Mouse (Mus musculus) midbrain, embryonic 16.5 days (tissue): ENCODE data around the gene Optc. TPM values are rescaled to one million over a fixed set of nuclear protein-coding genes. Genes with fewer than 3 reads are reported as not detected.

Experiments
- ATAC-seq: fragments of 200-750 bp; cut with Nextera tagmentation; 2 replicates; pipeline ENCODE4 v1.8.0; 2017; ENCODE audit warnings: moderate TSS enrichment
- H3K27ac ChIP-seq: fragments of 300-500 bp; sonication (generic); 2 replicates; pipeline ENCODE4 v1.5.1; 2014; ENCODE audit warnings: mild to moderate bottlenecking, low read length, mixed read lengths
- H3K27me3 ChIP-seq: fragments of 300-500 bp; sonication (generic); 2 replicates; pipeline ENCODE4 v1.6.1; 2014; ENCODE audit warnings: low read depth, low read length, mixed read lengths; ENCODE audit not compliant: control insufficient read depth, insufficient read depth
- H3K36me3 ChIP-seq: fragments of 300-500 bp; sonication (generic); 2 replicates; pipeline ENCODE4 v1.6.1; 2014; ENCODE audit warnings: mild to moderate bottlenecking, low read length, moderate library complexity, mixed read lengths; ENCODE audit not compliant: control insufficient read depth, insufficient read depth
- H3K4me1 ChIP-seq: fragments of 300-500 bp; sonication (generic); 2 replicates; pipeline ENCODE4 v1.6.1; 2014; ENCODE audit warnings: mild to moderate bottlenecking, low read length, mixed read lengths; ENCODE audit not compliant: control insufficient read depth, insufficient read depth
- H3K4me2 ChIP-seq: fragments of 300-500 bp; sonication (generic); 2 replicates; pipeline ENCODE4 v1.6.1; 2014; ENCODE audit warnings: mild to moderate bottlenecking, low read length, mixed read lengths
- H3K4me3 ChIP-seq: fragments of 300-500 bp; sonication (generic); 2 replicates; pipeline ENCODE4 v1.5.1; 2014; ENCODE audit warnings: low read depth, mild to moderate bottlenecking, low read length, moderate library complexity, mixed read lengths
- H3K9ac ChIP-seq: fragments of 300-500 bp; sonication (generic); 2 replicates; pipeline ENCODE4 v1.6.1; 2014; ENCODE audit warnings: low read depth, low read length, mixed read lengths
- H3K9me3 ChIP-seq: fragments of 300-500 bp; sonication (generic); replicated peaks from 2 replicates; pipeline ENCODE4 v1.6.1; 2014; ENCODE audit warnings: mild to moderate bottlenecking, low read length, mixed read lengths; ENCODE audit not compliant: control insufficient read depth, poor library complexity, severe bottlenecking
- WGBS: fragments of 180-500 bp; shearing (Covaris S2); extraction: QIAGEN DNeasy Blood & Tissue Kit; methylation state at CpG from one replicate; pipeline ENCODE4 v1.1.7; 2014; 5-methylcytosine and 5-hydroxymethylcytosine counted together
- polyA plus RNA-seq: library from polyadenylated mRNA; unstranded; fragments of >200 nt; fragmentation: Nextera tagmentation; extraction: Ambion mirVana; gene quantifications from 2 replicates; pipeline ENCODE4 v1.2.1, GENCODE M21; 2015

The Optc gene
- polyA plus RNA-seq, 1 experiment from 2014 or later: 3.7 TPM

DNA sequence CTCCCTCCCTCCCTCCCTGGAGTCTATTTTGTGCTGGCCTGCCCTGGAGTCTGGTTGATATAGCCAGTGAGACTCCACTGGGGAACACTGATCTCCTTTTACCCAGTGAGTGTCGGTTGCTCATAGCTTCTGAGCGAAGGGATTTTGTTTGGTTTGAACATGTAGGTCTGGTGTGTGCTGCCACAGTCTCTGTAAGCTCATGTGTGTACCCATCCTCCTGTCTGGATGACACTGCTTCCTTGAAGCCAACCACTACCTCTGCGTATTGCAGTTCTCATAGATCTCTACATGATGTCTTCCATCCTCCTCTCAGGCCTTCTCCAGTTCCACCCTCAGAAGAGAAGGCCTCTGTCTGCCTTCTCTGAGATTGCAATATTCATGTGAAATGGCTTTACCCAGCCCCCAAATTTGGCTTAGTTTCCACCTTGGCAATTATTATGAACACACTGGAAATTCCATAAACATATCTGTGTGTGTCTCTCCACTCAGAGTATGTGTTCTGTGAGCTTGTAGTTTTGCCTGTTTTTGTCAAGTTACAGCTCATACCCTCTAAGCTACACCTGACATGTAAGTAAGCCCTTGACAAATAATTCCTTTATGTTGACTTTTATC is 32.8 kb upstream of the Optc start:
- WGBS: 76% methylated on average over 3 of the region's 3 CpGs
- no peak for ATAC-seq
- no peak overlapping the region for H3K9ac ChIP-seq
- H3K4me2 ChIP-seq: no peak overlapping the region
- H3K27me3 ChIP-seq: no peaks in the 10 kb centered on the region
- H3K36me3 ChIP-seq: no peaks in the 10 kb centered on the region
- no peaks in the 10 kb centered on the region for H3K9me3 ChIP-seq
- H3K4me3 ChIP-seq: no peak overlapping the region
- H3K4me1 ChIP-seq: no peaks in the 10 kb centered on the region
- no peak overlapping the region for H3K27ac ChIP-seq

DNA sequence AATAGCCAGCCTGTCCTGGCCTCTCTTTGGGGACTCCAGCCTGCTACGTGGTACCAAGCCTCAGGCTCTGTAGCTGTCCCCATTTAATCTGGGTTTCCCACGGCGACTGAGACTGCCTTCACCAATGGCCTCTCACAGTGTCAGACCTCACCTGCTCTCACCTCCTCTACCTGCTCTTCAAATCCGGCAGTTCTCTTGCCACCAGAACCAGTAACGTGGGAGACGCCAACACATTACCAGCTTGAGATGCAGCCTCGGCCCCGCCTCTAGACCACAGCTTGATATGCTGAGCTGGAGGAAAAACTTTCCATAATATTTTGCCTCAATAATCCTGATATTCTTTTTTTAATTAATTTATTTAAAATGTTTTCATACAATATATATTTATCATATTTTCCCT is 31.9 kb upstream of the Optc start:
- Histone ChIP-seq H3K27ac (no peak overlapping the region), H3K9me3 (no peaks in the 10 kb centered on the region), H3K36me3 (no peaks in the 10 kb centered on the region), H3K27me3 (no peaks in the 10 kb centered on the region), H3K4me3 (no peak overlapping the region), H3K4me1 (no peaks in the 10 kb centered on the region), H3K4me2 (no peak overlapping the region), H3K9ac (no peak overlapping the region)
- no peak for ATAC-seq
- 85% methylated on average over 8 of the region's 8 CpGs for WGBS

DNA sequence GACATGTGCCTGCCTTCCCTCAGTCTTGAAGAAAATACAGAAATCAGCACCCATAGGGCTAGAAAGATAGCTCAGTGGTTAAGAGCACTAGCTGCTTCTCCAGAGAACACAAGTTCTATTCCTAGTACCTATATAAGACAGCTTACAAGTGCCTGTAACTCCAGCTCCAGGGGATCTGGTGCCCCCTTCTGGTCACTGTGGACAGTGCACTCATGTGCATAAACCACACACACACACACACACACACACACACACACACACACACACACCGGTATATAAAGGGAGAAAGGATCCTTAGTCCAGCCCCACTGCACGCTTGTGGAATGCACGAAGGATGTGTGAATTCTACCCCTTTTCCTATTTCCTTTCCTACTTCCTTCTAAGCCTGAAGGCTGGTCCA is 28.4 kb upstream of the Optc start:
- H3K4me1 ChIP-seq: no peaks in the 10 kb centered on the region
- no peak overlapping the region for H3K9ac ChIP-seq
- H3K27ac ChIP-seq: no peak overlapping the region
- no peak for ATAC-seq
- no peaks in the 10 kb centered on the region for H3K27me3 ChIP-seq
- 95% methylated on average over 3 of the region's 3 CpGs for WGBS
- H3K9me3 ChIP-seq: no peaks in the 10 kb centered on the region
- H3K4me2 ChIP-seq: no peak overlapping the region
- no peaks in the 10 kb centered on the region for H3K36me3 ChIP-seq
- H3K4me3 ChIP-seq: no peak overlapping the region

DNA sequence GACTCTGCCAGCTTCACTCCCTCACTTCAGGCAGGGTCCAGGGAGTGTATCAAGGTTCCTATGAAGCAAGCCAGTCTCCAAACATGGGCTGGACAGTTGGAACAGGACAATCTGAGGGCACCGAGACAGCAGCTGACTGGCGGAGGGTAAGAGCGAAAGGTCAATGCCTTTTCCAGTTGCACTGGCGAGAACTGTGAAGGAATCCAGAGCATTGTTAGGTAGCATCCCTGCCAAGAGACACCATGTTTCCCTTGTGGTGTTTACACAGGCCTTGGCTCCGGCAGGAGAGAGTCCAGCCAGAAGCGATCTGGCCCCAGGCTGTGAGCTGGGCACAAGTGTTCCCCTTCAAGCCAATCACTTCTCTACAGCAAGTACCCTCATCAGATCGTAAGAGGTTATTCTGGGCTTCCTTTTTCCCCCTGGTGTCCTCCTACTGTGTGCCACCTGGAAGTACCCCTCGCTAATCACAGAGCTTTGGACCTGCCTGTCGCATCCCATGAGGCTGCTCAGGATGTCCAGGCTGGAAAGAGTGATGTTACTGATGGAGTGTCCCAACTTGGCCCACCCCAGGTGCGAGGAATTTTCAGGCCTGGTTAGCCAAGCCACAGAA is 26.7 kb upstream of the Optc start:
- Histone ChIP-seq H3K27me3 (no peaks in the 10 kb centered on the region), H3K36me3 (no peaks in the 10 kb centered on the region), H3K9ac (no peak overlapping the region), H3K4me1 (no peaks in the 10 kb centered on the region), H3K27ac (no peak overlapping the region), H3K4me3 (no peak overlapping the region), H3K4me2 (no peak overlapping the region), H3K9me3 (no peaks in the 10 kb centered on the region)
- 87% methylated on average over 10 of the region's 10 CpGs for WGBS
- no peak for ATAC-seq

DNA sequence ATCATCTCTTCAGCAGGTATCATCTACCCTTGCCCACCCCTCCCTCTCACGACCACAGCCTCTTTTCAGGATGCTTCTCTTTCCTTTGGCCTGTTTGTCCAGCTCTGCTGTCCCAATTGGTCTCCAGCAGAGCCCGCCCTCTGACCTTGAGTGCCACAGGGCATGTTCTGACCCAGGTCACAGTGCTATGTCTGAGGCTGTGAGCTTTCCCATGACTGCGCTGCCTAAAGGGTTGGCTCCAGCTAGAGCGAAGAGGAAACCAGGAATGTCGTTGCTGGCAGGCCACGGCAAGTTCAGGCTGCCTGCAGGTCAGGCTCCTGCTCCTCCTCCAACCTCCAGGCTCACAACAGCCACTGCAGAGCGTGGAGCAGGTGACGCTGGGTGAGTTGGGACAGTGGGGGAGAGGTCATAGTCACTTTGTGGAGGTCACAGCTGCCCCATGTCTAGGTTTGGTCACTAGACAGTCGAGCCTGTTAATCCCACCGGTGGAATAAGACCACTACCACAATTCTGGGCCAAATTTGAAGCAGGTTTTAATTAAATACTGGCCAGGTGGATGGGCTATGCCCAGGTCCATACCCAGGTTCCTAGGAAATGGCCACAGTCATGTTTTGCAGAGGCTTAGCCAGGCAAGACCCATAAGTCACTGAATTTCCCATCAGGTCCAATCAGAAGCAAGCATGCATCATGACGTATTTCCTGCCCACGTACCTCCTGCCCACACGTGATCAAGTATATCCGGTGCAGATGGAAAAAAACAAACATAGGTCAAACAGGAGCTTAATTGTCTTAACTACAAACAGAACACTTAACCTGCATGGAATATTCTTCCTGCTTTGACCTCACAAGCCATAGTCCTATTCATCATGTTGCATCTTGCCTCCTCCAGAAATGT is 25.7 kb upstream of the Optc start:
- Histone ChIP-seq H3K4me3 (no peak overlapping the region), H3K9me3 (no peaks in the 10 kb centered on the region), H3K36me3 (no peaks in the 10 kb centered on the region), H3K9ac (no peak overlapping the region), H3K4me2 (no peak overlapping the region), H3K27me3 (no peaks in the 10 kb centered on the region), H3K27ac (no peak overlapping the region), H3K4me1 (no peaks in the 10 kb centered on the region)
- no peak for ATAC-seq
- WGBS: 77% methylated on average over 14 of the region's 14 CpGs

DNA sequence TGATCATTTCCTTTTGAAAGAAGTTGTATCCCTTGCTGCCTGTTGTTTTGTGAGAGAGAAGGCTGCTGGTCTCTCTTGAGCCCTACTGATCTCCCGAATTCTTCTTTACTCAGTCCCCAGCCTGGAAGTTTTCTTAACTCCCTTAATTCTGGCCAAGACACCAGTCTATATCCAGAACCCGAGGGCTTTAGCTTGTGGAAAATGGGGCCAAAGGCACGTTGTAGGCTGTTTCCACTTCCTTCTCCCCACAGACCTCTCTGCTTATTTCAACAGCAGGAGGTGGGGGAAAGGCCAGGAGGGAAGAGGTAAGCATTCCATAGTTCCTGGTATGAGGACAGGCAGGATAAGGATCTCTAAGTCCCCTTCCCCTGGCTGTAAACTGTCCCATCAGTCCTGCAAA is 22.2 kb upstream of the Optc start:
- Histone ChIP-seq H3K4me2 (no peak overlapping the region), H3K36me3 (no peaks in the 10 kb centered on the region), H3K9me3 (no peaks in the 10 kb centered on the region), H3K4me3 (no peak overlapping the region), H3K27me3 (no peaks in the 10 kb centered on the region), H3K4me1 (no peaks in the 10 kb centered on the region), H3K27ac (no peak overlapping the region), H3K9ac (no peak overlapping the region)
- ATAC-seq: no peak
- WGBS: 51% methylated on average over 3 of the region's 3 CpGs

DNA sequence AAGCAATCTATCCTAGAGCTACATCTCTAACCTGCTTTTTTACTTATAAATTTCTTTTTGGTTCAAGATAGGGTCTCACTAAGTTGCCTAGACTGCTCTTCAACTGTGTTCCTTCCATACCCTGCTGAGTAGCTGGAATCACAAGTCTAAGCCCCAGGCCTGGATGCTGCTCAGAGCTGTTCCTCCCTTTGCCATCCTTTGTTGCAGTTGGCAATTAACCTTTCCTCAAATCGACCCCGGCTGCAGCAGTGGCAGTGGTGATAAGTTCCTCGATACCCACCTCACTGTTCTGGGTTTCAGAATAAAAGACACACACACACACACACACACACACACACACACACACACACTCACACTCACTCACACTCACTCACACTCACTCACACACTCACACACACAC is 17.4 kb upstream of the Optc start:
- H3K9ac ChIP-seq: no peak overlapping the region
- 97% methylated on average over 3 of the region's 3 CpGs for WGBS
- no peaks in the 10 kb centered on the region for H3K9me3 ChIP-seq
- H3K4me2 ChIP-seq: no peak overlapping the region
- peaks cover 11% of the 10 kb centered on the region for H3K4me1 ChIP-seq
- no peak for ATAC-seq
- H3K4me3 ChIP-seq: no peak overlapping the region
- H3K36me3 ChIP-seq: no peaks in the 10 kb centered on the region
- no peak overlapping the region for H3K27ac ChIP-seq
- 0 out of 2 replicates have a peak, but pooled peaks cover 2% of the 10 kb centered on the region for H3K27me3 ChIP-seq

DNA sequence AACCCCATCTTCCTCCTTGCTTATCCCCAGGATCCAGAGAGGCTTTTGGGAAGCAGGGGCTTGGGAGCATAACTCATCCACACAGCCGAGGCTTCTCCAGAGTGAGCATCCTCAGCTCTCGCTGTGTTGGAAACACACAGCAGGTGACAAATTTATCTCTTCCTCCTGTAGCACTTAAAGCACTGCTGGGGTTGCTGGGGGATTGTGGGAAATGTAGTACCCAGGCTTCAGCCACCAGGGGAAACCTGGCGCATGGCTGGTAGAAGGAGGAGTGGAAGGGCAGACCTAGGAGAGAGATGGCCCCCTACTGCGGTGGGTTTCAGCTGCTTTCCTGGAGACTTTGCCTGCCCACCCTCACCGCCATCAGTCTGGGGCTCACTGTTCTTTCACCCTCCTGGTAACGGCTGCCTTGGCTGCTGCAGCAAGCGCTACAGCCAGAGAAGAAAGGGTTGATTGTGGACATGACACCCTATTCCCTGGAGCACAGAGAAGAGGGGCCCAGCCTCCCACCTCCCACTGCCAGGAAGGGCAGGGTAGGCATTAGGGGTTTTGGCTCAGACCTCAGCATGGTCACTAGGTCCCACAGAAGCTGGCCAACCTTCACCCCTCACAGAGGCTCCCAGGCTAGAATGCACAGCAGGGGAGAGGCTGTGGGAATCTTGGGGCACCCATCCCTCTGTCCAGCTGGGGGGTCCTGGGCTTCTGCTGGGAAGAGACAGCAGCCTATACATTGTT is 16.5 kb upstream of the Optc start:
- Histone ChIP-seq H3K4me1 (peaks cover 11% of the 10 kb centered on the region), H3K9ac (0 out of 2 replicates have a peak overlapping the region, but pooled peaks have one; percentile 42), H3K36me3 (no peaks in the 10 kb centered on the region), H3K27me3 (0 out of 2 replicates have a peak, but pooled peaks cover 2% of the 10 kb centered on the region), H3K9me3 (no peaks in the 10 kb centered on the region), H3K4me2 (peak overlapping the region; percentile 40), H3K4me3 (no peak overlapping the region), H3K27ac (no peak overlapping the region)
- peak; percentile 37 for ATAC-seq
- WGBS: 17% methylated on average over 7 of the region's 7 CpGs
